Mouse (Mus musculus): ENCODE data around the gene Olfr707.
"Not testable (repeated sequence)": the region's sequence is repeated elsewhere in the genome, so short reads cannot be mapped to it uniquely, and the experiment has no call there.

Olfr707 gene

GRCm38 (mm10) chr7:106901141-106901540 lies at the start of gene Olfr707:
TSS of gene Olfr707 (minus strand) at chr7:106901241.
- not testable (repeated sequence) for DNase-seq (ENCODE audit: low spot score)

GRCm38 (mm10) chr7:106948212-106948611 lies 47.2 kb upstream of the Olfr707 start, which contains the start of gene Olfr710:
TSS of gene Olfr710 (minus strand) at chr7:106948312.
- DNase-seq (ENCODE audit: low spot score), result no peak

- no peak for DNase-seq (ENCODE audit: low spot score)
Measured at GRCm38 (mm10) chr7:106932119-106932518, 31.1 kb upstream of the Olfr707 start, which contains the start of gene Olfr709-ps1. TSS of gene Olfr709-ps1 (minus strand) at chr7:106932219.

GRCm38 (mm10) chr7:106920961-106921360 lies 19.9 kb upstream of the Olfr707 start:
- DNase-seq (ENCODE audit: low spot score), result not testable (repeated sequence)

GRCm38 (mm10) chr7:106907676-106908075 lies 6.6 kb upstream of the Olfr707 start, which contains the start of gene Olfr1532-ps1:
TSS of gene Olfr1532-ps1 (plus strand) at chr7:106908001.
- no peak for DNase-seq (ENCODE audit: low spot score)

GRCm38 (mm10) chr7:106888062-106888461 lies 13.0 kb downstream of the Olfr707 start, which contains the start of gene Olfr706:
TSS of gene Olfr706 (minus strand) at chr7:106888162.
- no peak for DNase-seq (ENCODE audit: low spot score)

GRCm38 (mm10) chr7:106876791-106877190 lies 24.2 kb downstream of the Olfr707 start, which contains the start of gene Olfr705:
TSS of gene Olfr705 (minus strand) at chr7:106876891.
- DNase-seq (ENCODE audit: low spot score), result no peak

GRCm38 (mm10) chr7:106862885-106863284 lies 38.2 kb downstream of the Olfr707 start, which contains the start of gene Olfr704:
TSS of gene Olfr704 (plus strand) at chr7:106863185.
- DNase-seq (ENCODE audit: low spot score), result no peak

- no peak for DNase-seq (ENCODE audit: low spot score)
Measured at GRCm38 (mm10) chr7:106843060-106843459, 58.0 kb downstream of the Olfr707 start, which contains the start of gene Olfr703. TSS of gene Olfr703 (plus strand) at chr7:106843360.

All from spleen, adult 12 weeks (tissue).